Mouse (Mus musculus): ENCODE measurements around the gene Acot10.

GRCm38 (mm10) chr15:20696229-20696628 is 29.7 kb upstream of the Acot10 start:
- no peak for TF ChIP-seq CTCF (IDR thresholded peaks at IDR 0.05; ENCODE audit: low read depth, low read length)
- TF ChIP-seq EP300 (IDR thresholded peaks at IDR 0.05; ENCODE audit: insufficient read depth, low read depth, low read length): no peak

Data from ES-Bruce4 (cell line).